Mouse (Mus musculus): ENCODE measurements at regions not wholly inside any gene's neighbourhood (a gene's known extent, or its start where the extent isn't known, plus 50 kb on each side); places are given as distances from the start of the nearest gene placed in this dataset.

DNA sequence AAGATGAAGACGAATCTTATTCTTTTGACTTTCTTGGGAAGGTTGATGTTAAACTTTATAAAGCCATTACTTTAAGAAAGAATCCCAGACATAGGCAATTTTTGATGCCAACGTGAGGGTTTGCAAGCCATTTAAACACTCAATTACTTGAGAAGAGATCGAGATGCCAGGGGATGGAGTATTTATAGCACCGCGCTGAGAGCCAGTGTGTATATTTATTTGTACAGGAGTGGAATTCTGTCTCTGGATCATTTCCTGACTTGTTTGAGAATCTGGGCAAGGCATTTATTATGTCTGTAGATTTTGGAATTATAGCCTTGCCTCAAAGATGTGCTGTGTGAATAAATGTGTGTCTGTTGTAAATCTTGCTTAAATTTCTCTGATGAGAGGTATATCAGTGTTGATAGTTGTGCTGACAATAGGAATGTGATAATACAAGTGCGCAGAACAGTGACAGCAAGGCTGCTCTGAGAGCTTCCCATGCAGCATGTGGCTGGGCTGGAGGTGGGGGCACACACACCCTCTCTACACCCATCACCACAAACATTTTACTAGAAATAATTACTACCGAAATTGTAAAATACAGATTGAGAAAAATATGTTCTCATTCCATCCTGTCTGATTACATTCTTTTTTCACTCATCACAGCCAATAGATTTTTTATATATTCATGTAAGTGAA lies 58.6 kb upstream of the Eif4g2 start:
- Histone ChIP-seq H3K9me3 (ENCODE audit: control insufficient read depth, low read length) (no peaks in the 10 kb centered on the region), H3K4me1 (replicated peaks; ENCODE audit: control insufficient read depth, insufficient read depth, low read length) (no peaks in the 10 kb centered on the region; the same call in 1 of the 2 replicates), H3K27me3 (ENCODE audit: control insufficient read depth, insufficient read depth, low read depth, low read length) (no peaks in the 10 kb centered on the region), H3K4me2 (ENCODE audit: low read depth, low read length) (no peak overlapping the region), H3K9ac (ENCODE audit: low read length) (no peak overlapping the region), H3K27ac (ENCODE audit: low read length) (no peak overlapping the region), H3K4me3 (ENCODE audit: low read length) (no peak overlapping the region), H3K36me3 (ENCODE audit: control insufficient read depth, insufficient read depth, low read length) (no peaks in the 10 kb centered on the region)
- ATAC-seq (ENCODE audit: low read depth), result no peak
- WGBS, result 48% methylated on average over 7 of the region's 7 CpGs

- Histone ChIP-seq H3K27ac (ENCODE audit: low read length) (no peak overlapping the region), H3K4me2 (ENCODE audit: low read depth, low read length) (no peak overlapping the region), H3K4me1 (replicated peaks; ENCODE audit: control insufficient read depth, insufficient read depth, low read length) (no peaks in the 10 kb centered on the region), H3K9ac (ENCODE audit: low read length) (no peak overlapping the region), H3K27me3 (ENCODE audit: control insufficient read depth, insufficient read depth, low read depth, low read length) (no peaks in the 10 kb centered on the region), H3K9me3 (ENCODE audit: control insufficient read depth, low read length) (no peaks in the 10 kb centered on the region), H3K36me3 (ENCODE audit: control insufficient read depth, insufficient read depth, low read length) (no peaks in the 10 kb centered on the region), H3K4me3 (ENCODE audit: low read length) (no peak overlapping the region)
- WGBS, result 93% methylated on average over 2 of the region's 2 CpGs
- no peak for ATAC-seq (ENCODE audit: low read depth)
These were observed 55.2 kb upstream of the Eif4g2 start for GRCm38 (mm10) chr7:111138038-111138437.

DNA sequence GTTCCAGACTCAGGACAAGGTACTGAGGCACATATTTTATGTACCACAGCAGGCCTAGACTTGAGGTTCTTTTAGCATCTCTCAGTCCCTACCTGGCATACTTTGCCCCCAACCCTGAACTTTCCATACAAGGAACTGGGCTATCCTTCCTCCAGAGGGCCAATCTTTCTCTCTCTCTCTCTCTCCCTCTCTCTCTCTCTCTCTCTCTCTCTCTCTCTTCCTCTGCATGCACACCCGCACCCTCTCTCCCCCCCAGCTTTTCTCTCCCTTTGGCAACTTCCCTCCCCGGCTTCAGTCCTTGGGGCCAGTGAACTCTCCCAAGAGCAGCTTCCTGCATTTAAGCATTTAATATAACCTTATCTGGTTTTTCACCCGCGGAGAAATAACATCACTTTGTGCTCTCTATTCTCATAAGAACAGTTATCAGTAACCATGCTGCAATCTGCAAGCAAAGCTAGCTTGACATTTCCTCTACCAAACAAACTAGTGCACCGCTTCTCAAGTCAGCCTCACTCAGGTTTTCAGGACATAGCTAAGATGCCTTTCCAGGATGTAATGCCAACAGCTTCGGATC lies 53.3 kb upstream of the Eif4g2 start:
- 34% methylated on average over 6 of the region's 6 CpGs for WGBS
- ATAC-seq (ENCODE audit: low read depth), result no peak
- Histone ChIP-seq H3K4me3 (ENCODE audit: low read length) (no peak overlapping the region), H3K27ac (ENCODE audit: low read length) (no peak overlapping the region), H3K9ac (ENCODE audit: low read length) (no peak overlapping the region), H3K4me1 (replicated peaks; ENCODE audit: control insufficient read depth, insufficient read depth, low read length) (no peaks in the 10 kb centered on the region), H3K9me3 (ENCODE audit: control insufficient read depth, low read length) (no peaks in the 10 kb centered on the region), H3K36me3 (ENCODE audit: control insufficient read depth, insufficient read depth, low read length) (no peaks in the 10 kb centered on the region), H3K4me2 (ENCODE audit: low read depth, low read length) (no peak overlapping the region), H3K27me3 (ENCODE audit: control insufficient read depth, insufficient read depth, low read depth, low read length) (no peaks in the 10 kb centered on the region)

DNA sequence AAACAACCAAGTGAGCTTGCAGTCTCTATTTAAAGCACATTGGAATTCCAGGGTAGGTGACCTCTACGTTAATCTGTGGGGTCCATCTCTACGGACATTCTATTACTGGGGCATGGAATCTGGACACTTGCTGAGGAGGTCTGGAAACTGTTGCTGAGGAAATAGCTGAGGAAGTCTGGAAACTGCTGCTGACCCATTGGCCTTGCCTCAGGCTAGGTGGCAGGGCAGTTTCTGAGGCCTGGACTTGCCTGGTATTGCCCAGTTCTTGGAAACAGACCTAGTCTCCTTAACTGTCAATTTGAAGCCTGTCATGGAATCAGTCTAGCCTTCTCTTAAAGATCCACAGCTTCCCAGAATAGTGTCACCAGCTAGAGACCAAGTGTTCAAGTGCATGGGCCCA lies 51.7 kb upstream of the Eif4g2 start:
- Histone ChIP-seq H3K9me3 (ENCODE audit: control insufficient read depth, low read length) (no peaks in the 10 kb centered on the region), H3K27ac (ENCODE audit: low read length) (no peak overlapping the region), H3K4me2 (ENCODE audit: low read depth, low read length) (no peak overlapping the region), H3K4me3 (ENCODE audit: low read length) (no peak overlapping the region), H3K9ac (ENCODE audit: low read length) (no peak overlapping the region), H3K36me3 (ENCODE audit: control insufficient read depth, insufficient read depth, low read length) (no peaks in the 10 kb centered on the region), H3K27me3 (ENCODE audit: control insufficient read depth, insufficient read depth, low read depth, low read length) (no peaks in the 10 kb centered on the region), H3K4me1 (replicated peaks; ENCODE audit: control insufficient read depth, insufficient read depth, low read length) (no peaks in the 10 kb centered on the region)
- WGBS, result 85% methylated on average over 2 of the region's 2 CpGs
- ATAC-seq (ENCODE audit: low read depth), result no peak
